Mouse (Mus musculus) C2C12 (cell line): ENCODE data around the gene Prr5.

Experiments
- CEBPB ChIP-seq: IDR thresholded peaks from one replicate; pipeline ENCODE4 v1.6.1; 2011; ENCODE audit warnings: low read depth, mild to moderate bottlenecking, control low read depth, moderate library complexity
- CTCF ChIP-seq: IDR thresholded peaks from one replicate; pipeline ENCODE4 v1.5.1; 2011; ENCODE audit not compliant: control insufficient read depth, insufficient read depth, insufficient read length
- FOSL1 ChIP-seq: IDR thresholded peaks from one replicate; pipeline ENCODE4 v1.8.0; 2011; ENCODE audit warnings: mild to moderate bottlenecking, low read length; ENCODE audit not compliant: poor library complexity, insufficient read depth, severe bottlenecking
- MAX ChIP-seq: IDR thresholded peaks from one replicate; pipeline ENCODE4 v1.6.1; 2011; ENCODE audit warnings: mild to moderate bottlenecking, control low read depth
- MYOD1 ChIP-seq: IDR thresholded peaks from one replicate; pipeline ENCODE4 v1.6.1; 2011; ENCODE audit warnings: low read depth; ENCODE audit not compliant: control insufficient read depth, insufficient read length
- MYOG ChIP-seq: IDR thresholded peaks from one replicate; pipeline ENCODE4 v1.6.1; 2011; ENCODE audit not compliant: control insufficient read depth, insufficient read length; ENCODE audit errors: extremely low read depth
- USF1 ChIP-seq: IDR thresholded peaks from one replicate; pipeline ENCODE4 v1.6.1; 2011; ENCODE audit warnings: low read depth, mild to moderate bottlenecking, control low read depth, moderate library complexity

DNA sequence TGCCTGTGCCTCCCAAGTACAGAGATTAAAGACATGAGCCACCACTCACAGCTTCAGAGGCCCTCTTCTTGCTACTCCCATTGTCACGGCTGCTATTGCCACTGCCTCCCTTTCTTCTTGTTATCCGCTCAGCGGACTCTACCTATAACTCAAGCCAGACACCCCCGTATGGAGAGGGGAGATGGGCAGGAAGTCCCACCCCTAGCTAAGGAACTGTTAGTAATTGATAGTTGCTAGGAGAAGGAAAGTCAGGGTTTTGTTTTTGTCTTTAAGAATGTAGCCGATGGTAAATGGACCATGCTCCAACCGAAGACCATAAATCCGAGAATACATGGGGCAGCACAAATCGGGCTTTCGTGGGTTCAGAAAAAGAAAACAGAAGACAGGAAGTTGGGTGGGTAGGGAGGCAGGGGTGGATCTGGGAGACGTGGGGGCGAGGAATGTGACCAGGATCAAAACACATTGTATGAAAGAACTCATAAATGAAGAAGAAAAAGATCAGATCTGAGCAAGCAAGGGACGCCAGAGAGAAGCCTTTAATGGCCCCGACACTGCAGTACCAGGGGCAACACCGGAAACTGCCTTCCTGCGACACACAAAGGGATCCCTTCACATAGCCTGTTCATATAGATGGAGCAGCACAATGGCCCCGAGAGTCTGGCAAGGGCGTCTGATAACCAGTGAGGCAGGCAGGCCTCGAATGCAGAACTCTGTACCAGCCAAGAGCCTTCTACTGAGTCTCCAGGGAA is 62.4 kb downstream of the Prr5 start:
- no peak for TF ChIP-seq CTCF
- no peak for TF ChIP-seq FOSL1
- TF ChIP-seq USF1, result no peak
- no peak for TF ChIP-seq MYOD1
- TF ChIP-seq CEBPB, result no peak
- TF ChIP-seq MAX, result no peak
- TF ChIP-seq MYOG, result no peak
